Mouse (Mus musculus) G1E (cell line): ENCODE results near the gene Cacng7. TPM values are rescaled to one million over a fixed set of nuclear protein-coding genes. Genes with fewer than 3 reads are reported as not detected.

ENCODE experiments used
- ATAC-seq: 2 replicates; pipeline ENCODE4 v1.8.0; 2016; ENCODE audit warnings: mild to moderate bottlenecking; ENCODE audit not compliant: insufficient number of reproducible peaks, poor library complexity, low FRiP score, severe bottlenecking; ENCODE audit errors: extremely low read depth
- DNase-seq: peaks from one replicate; pipeline ENCODE4 v3.0.0; 2012; ENCODE audit warnings: low spot score
- H3K27me3 ChIP-seq: 2 replicates; pipeline ENCODE4 v1.6.1; 2012; ENCODE audit warnings: mild to moderate bottlenecking, low read length, inconsistent platforms; ENCODE audit not compliant: insufficient read depth
- H3K36me3 ChIP-seq: replicated peaks from 2 replicates; pipeline ENCODE3; 2012; ENCODE audit warnings: mild to moderate bottlenecking, inconsistent platforms
- H3K4me1 ChIP-seq: 2 replicates; pipeline ENCODE4 v1.6.1; 2012; ENCODE audit warnings: low read depth, low read length, inconsistent platforms, mixed read lengths; ENCODE audit not compliant: insufficient read depth
- H3K4me3 ChIP-seq: 2 replicates; pipeline ENCODE4 v1.5.1; 2012; ENCODE audit warnings: low read depth, mild to moderate bottlenecking, inconsistent platforms, low read length, moderate library complexity, mixed read lengths
- H3K9me3 ChIP-seq: replicated peaks from 2 replicates; pipeline ENCODE4 v1.6.1; 2012; ENCODE audit warnings: inconsistent platforms
- CTCF ChIP-seq: IDR thresholded peaks from 2 replicates; pipeline ENCODE4 v1.5.1; 2012; ENCODE audit warnings: low read depth, low read length, inconsistent platforms, mixed read lengths
- GATA1 ChIP-seq: IDR thresholded peaks from 2 replicates; pipeline ENCODE4 v1.6.1; 2012; ENCODE audit warnings: borderline replicate concordance, low read length, inconsistent platforms, mixed read lengths
- GATA2 ChIP-seq: IDR thresholded peaks from 2 replicates; pipeline ENCODE4 v1.6.1; 2012; ENCODE audit warnings: low read depth, low read length, inconsistent platforms, borderline replicate concordance
- POLR2AphosphoS5 ChIP-seq: IDR thresholded peaks from 2 replicates; pipeline ENCODE4 v1.6.1; 2012; ENCODE audit warnings: low read depth, low read length, inconsistent platforms; ENCODE audit not compliant: insufficient replicate concordance
- TAL1 ChIP-seq: conservative IDR thresholded peaks from 2 replicates; pipeline ENCODE4 v1.6.1; 2012; ENCODE audit warnings: low read depth, low read length, inconsistent platforms, mixed read lengths
- polyA plus RNA-seq: library from polyadenylated mRNA; stranded (reverse); fragments of >175 nt; gene quantifications from 2 replicates; pipeline ENCODE4 v1.2.3, GENCODE M21; 2012
- total RNA-seq, 2 experiments: library from RNA; stranded (forward) in 1 of 2; stranded (reverse) in 1 of 2; fragments of 200-1000 nt in 1 of 2; fragments of >200 nt in 1 of 2; fragmentation: Nextera tagmentation in 1 of 2; gene quantifications; 2 replicates each; pipeline ENCODE4 v1.2.3; 2014 to 2017

Gene Cacng7
- total and polyA plus RNA-seq, 3 experiments: 0.22 TPM; not detected in 2

- Histone ChIP-seq H3K36me3 (no peaks in the 10 kb centered on the region), H3K4me1 (no peaks in the 10 kb centered on the region), H3K27me3 (no peaks in the 10 kb centered on the region), H3K9me3 (peaks cover 6% of the 10 kb centered on the region), H3K4me3 (no peak overlapping the region)
- TF ChIP-seq POLR2AphosphoS5 (no peak), GATA1 (no peak), TAL1 (no peak), GATA2 (no peak), CTCF (no peak)
- ATAC-seq (no peak), DNase-seq (no peak)
Observed at GRCm38 (mm10) chr7:3310233-3310632, 22.5 kb upstream of the Cacng7 start.

- no peak overlapping the region for H3K4me3 ChIP-seq
- no peaks in the 10 kb centered on the region for H3K27me3 ChIP-seq
- TF ChIP-seq TAL1 (no peak), POLR2AphosphoS5 (no peak), GATA1 (no peak), GATA2 (no peak), CTCF (no peak)
- H3K4me1 ChIP-seq: no peaks in the 10 kb centered on the region
- no peak for DNase-seq
- ATAC-seq: no peak
- peaks cover 6% of the 10 kb centered on the region for H3K9me3 ChIP-seq
- no peaks in the 10 kb centered on the region for H3K36me3 ChIP-seq
Observed at GRCm38 (mm10) chr7:3313571-3313970, 19.2 kb upstream of the Cacng7 start.

GRCm38 (mm10) chr7:3314121-3314520 is 18.6 kb upstream of the Cacng7 start:
- no peaks in the 10 kb centered on the region for H3K27me3 ChIP-seq
- H3K9me3 ChIP-seq: peaks cover 6% of the 10 kb centered on the region
- H3K36me3 ChIP-seq: no peaks in the 10 kb centered on the region
- no peak for TF ChIP-seq CTCF
- TF ChIP-seq POLR2AphosphoS5: no peak
- no peak for TF ChIP-seq GATA2
- no peak for TF ChIP-seq GATA1
- TF ChIP-seq TAL1: no peak
- no peak overlapping the region for H3K4me3 ChIP-seq
- DNase-seq: no peak
- no peak for ATAC-seq
- no peaks in the 10 kb centered on the region for H3K4me1 ChIP-seq

- no peaks in the 10 kb centered on the region for H3K36me3 ChIP-seq
- TF ChIP-seq POLR2AphosphoS5 (no peak), GATA1 (no peak), GATA2 (no peak), CTCF (no peak), TAL1 (no peak)
- H3K27me3 ChIP-seq: no peaks in the 10 kb centered on the region
- ATAC-seq (no peak), DNase-seq (no peak)
- no peak overlapping the region for H3K4me3 ChIP-seq
- H3K4me1 ChIP-seq: no peaks in the 10 kb centered on the region
- no peaks in the 10 kb centered on the region for H3K9me3 ChIP-seq
Observed at GRCm38 (mm10) chr7:3317704-3318103, 15.1 kb upstream of the Cacng7 start.

- Histone ChIP-seq H3K4me1 (no peaks in the 10 kb centered on the region), H3K9me3 (no peaks in the 10 kb centered on the region), H3K36me3 (no peaks in the 10 kb centered on the region), H3K4me3 (no peak overlapping the region), H3K27me3 (no peaks in the 10 kb centered on the region)
- no peak for DNase-seq
- no peak for ATAC-seq
- TF ChIP-seq TAL1: no peak
- TF ChIP-seq CTCF: no peak
- no peak for TF ChIP-seq GATA2
- TF ChIP-seq GATA1: no peak
- no peak for TF ChIP-seq POLR2AphosphoS5
Observed at GRCm38 (mm10) chr7:3320856-3321255, 11.9 kb upstream of the Cacng7 start.

GRCm38 (mm10) chr7:3323826-3324225 is 8.9 kb upstream of the Cacng7 start:
- H3K36me3 ChIP-seq: no peaks in the 10 kb centered on the region
- TF ChIP-seq GATA1 (no peak), CTCF (no peak), TAL1 (no peak), POLR2AphosphoS5 (no peak), GATA2 (no peak)
- H3K4me1 ChIP-seq: no peaks in the 10 kb centered on the region
- H3K9me3 ChIP-seq: no peaks in the 10 kb centered on the region
- DNase-seq (no peak), ATAC-seq (no peak)
- H3K4me3 ChIP-seq: no peak overlapping the region
- no peaks in the 10 kb centered on the region for H3K27me3 ChIP-seq

GRCm38 (mm10) chr7:3327961-3328360 is 4.8 kb upstream of the Cacng7 start:
- Histone ChIP-seq H3K4me1 (no peaks in the 10 kb centered on the region), H3K36me3 (no peaks in the 10 kb centered on the region), H3K27me3 (no peaks in the 10 kb centered on the region), H3K9me3 (no peaks in the 10 kb centered on the region), H3K4me3 (no peak overlapping the region)
- ATAC-seq (no peak), DNase-seq (no peak)
- TF ChIP-seq POLR2AphosphoS5 (no peak), GATA1 (no peak), CTCF (no peak), TAL1 (no peak), GATA2 (no peak)
